Mouse (Mus musculus): ENCODE results near the gene Bcl11b. TPM values are rescaled to one million over a fixed set of nuclear protein-coding genes. Genes with fewer than 3 reads are reported as not detected.

The Bcl11b gene
- total and polyA plus RNA-seq, 3 experiments = not detected

DNA sequence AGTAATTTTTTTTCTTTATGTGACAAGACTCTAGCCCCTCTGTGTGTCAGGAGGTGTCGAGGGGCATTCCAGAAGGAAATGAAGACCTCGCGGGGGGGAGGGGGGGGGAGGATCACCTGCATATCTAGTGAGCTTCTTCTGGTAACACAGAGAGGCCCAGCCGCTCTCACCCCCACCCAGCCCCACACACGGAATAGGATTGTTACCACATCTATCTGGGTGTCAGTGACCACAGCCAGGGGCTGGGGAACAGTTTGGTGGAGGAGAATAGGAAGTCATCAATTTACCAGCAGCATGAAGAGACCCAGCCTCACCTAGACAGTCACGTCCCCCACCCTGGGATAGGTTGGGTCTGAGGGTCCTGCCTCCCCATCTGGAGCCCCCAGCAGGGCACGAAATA, 67.0 kb downstream of the Bcl11b start:
- dilution Hi-C loops (cut with MboI; ENCODE audit: extremely low pct_ligation_motif_present, extremely low pct_unique_long_range_greater_than_20kb, low sequenced_read_pairs) (no loop called here), in situ Hi-C loops (cut with MboI; ENCODE audit: low pct_ligation_motif_present, low pct_unique_long_range_greater_than_20kb, low sequenced_read_pairs) (no loop called here)
- Histone ChIP-seq H3K4me1 (ENCODE audit: control insufficient read depth in 1 of 2, insufficient read depth in 2 of 2) (no peaks in the 10 kb centered on the region), H3K79me2 (replicated peaks; ENCODE audit: control insufficient read depth, extremely low read depth, insufficient read depth, poor library complexity, severe bottlenecking) (no peaks in the 10 kb centered on the region), H3K9me3 (replicated peaks; ENCODE audit: low read length) (peaks cover 88% of the 10 kb centered on the region), H3K27me3 (replicated peaks) (no peaks in the 10 kb centered on the region), H3K4me2 (ENCODE audit: insufficient read depth, low read depth, poor library complexity, severe bottlenecking) (no peak overlapping the region), H3K9ac (ENCODE audit: insufficient read depth, low read depth) (no peak overlapping the region), H3K4me3 (replicated peaks in 1 of 3; ENCODE audit: low read depth in 2 of 3, low read length in 2 of 3, poor library complexity in 1 of 3) (no peak overlapping the region), H3K36me3 (replicated peaks in 1 of 2; ENCODE audit: control insufficient read depth in 1 of 2, insufficient read depth in 1 of 2, low read length in 1 of 2) (no peaks in the 10 kb centered on the region), H3K27ac (ENCODE audit: insufficient read depth, low read depth) (no peak overlapping the region)
- DNase-seq (ENCODE audit: extremely low read depth) = no peak
- TF ChIP-seq CHD2 (IDR thresholded peaks at IDR 0.05; ENCODE audit: low read length) (no peak), POLR2AphosphoS2 (IDR thresholded peaks at IDR 0.05; ENCODE audit: low read depth, low read length) (no peak), ZMIZ1 (IDR thresholded peaks at IDR 0.05; ENCODE audit: low read depth, low read length) (no peak), SIN3A (IDR thresholded peaks at IDR 0.05; ENCODE audit: low read length) (no peak), NRF1 (IDR thresholded peaks at IDR 0.05; ENCODE audit: low read depth, low read length) (no peak), GABPA (IDR thresholded peaks at IDR 0.05; ENCODE audit: insufficient replicate concordance, low read depth, low read length) (no peak), EP300 (IDR thresholded peaks at IDR 0.05; ENCODE audit: low read length) (no peak), BHLHE40 (IDR thresholded peaks at IDR 0.05; ENCODE audit: low read depth, low read length) (no peak), MAFK (IDR thresholded peaks at IDR 0.05; ENCODE audit: insufficient replicate concordance, low read length) (no peak), TBP (conservative IDR thresholded peaks at IDR 0.05; ENCODE audit: low read depth, low read length) (no peak), RCOR1 (conservative IDR thresholded peaks at IDR 0.05; ENCODE audit: low read depth, low read length) (no peak), USF1 (IDR thresholded peaks at IDR 0.05; ENCODE audit: low read depth, low read length) (no peak), IRF4 (IDR thresholded peaks at IDR 0.05; ENCODE audit: low read depth, low read length) (no peak), JUN (IDR thresholded peaks at IDR 0.05; ENCODE audit: insufficient read depth, low read depth, low read length) (no peak)

DNA sequence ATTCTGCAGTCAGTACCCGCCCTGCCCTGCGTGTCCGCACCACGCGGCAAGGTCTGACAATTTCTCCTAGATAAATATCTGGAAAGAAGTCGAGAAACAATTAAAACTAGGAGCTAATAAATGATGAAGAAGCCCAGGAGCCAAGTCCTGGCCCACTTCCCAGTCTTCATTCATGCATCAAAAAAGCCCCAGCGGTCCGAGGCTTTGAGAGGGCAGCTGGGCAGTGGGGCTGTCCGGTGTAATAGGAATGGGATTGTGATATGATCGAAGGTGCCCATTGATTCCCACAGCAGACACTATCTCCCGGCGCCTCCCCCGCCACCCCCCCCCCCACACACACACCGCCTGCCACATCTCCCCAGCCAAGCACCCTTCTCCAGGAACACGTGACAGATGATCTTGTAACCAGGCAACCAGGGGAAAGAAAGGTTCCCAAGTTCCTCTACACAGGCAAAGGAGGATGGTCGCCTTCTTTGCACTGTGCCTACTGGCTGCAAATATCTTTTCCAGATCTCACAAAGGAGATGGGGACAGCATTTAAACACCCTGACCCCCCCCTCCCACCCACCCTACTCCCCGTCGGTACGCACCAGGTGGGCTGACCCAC, 68.5 kb downstream of the Bcl11b start:
- DNase-seq (ENCODE audit: extremely low read depth) = no peak
- Histone ChIP-seq H3K4me1 (ENCODE audit: control insufficient read depth in 1 of 2, insufficient read depth in 2 of 2) (no peaks in the 10 kb centered on the region), H3K79me2 (replicated peaks; ENCODE audit: control insufficient read depth, extremely low read depth, insufficient read depth, poor library complexity, severe bottlenecking) (no peaks in the 10 kb centered on the region), H3K9ac (ENCODE audit: insufficient read depth, low read depth) (no peak overlapping the region), H3K4me3 (replicated peaks in 1 of 3; ENCODE audit: low read depth in 2 of 3, low read length in 2 of 3, poor library complexity in 1 of 3) (no peak overlapping the region), H3K9me3 (replicated peaks; ENCODE audit: low read length) (peaks cover 87% of the 10 kb centered on the region), H3K27me3 (replicated peaks) (no peaks in the 10 kb centered on the region), H3K27ac (ENCODE audit: insufficient read depth, low read depth) (no peak overlapping the region), H3K36me3 (replicated peaks in 1 of 2; ENCODE audit: control insufficient read depth in 1 of 2, insufficient read depth in 1 of 2, low read length in 1 of 2) (no peaks in the 10 kb centered on the region), H3K4me2 (ENCODE audit: insufficient read depth, low read depth, poor library complexity, severe bottlenecking) (no peak overlapping the region)
- in situ Hi-C loops (cut with MboI; ENCODE audit: low pct_ligation_motif_present, low pct_unique_long_range_greater_than_20kb, low sequenced_read_pairs) (no loop called here), dilution Hi-C loops (cut with MboI; ENCODE audit: extremely low pct_ligation_motif_present, extremely low pct_unique_long_range_greater_than_20kb, low sequenced_read_pairs) (no loop called here)
- TF ChIP-seq SIN3A (IDR thresholded peaks at IDR 0.05; ENCODE audit: low read length) (no peak), ETS1 (conservative IDR thresholded peaks at IDR 0.05; ENCODE audit: low read depth, low read length) (no peak), USF1 (IDR thresholded peaks at IDR 0.05; ENCODE audit: low read depth, low read length) (no peak), ZKSCAN1 (IDR thresholded peaks at IDR 0.05; ENCODE audit: borderline replicate concordance, low read depth, low read length) (no peak), MYC (IDR thresholded peaks at IDR 0.05; ENCODE audit: low read depth, low read length) (no peak), TCF12 (IDR thresholded peaks at IDR 0.05; ENCODE audit: low read depth, low read length) (no peak), TBP (conservative IDR thresholded peaks at IDR 0.05; ENCODE audit: low read depth, low read length) (no peak), CTCF (conservative IDR thresholded peaks at IDR 0.05 in 1 of 2, IDR thresholded peaks at IDR 0.05 in 1 of 2; ENCODE audit: low read depth in 2 of 2, low read length in 2 of 2) (no peak), EP300 (IDR thresholded peaks at IDR 0.05; ENCODE audit: low read length) (no peak), MXI1 (IDR thresholded peaks at IDR 0.05; ENCODE audit: low read depth, low read length) (no peak), UBTF (IDR thresholded peaks at IDR 0.05; ENCODE audit: low read depth, low read length) (no peak), PAX5 (IDR thresholded peaks at IDR 0.05; ENCODE audit: low read length) (no peak), POLR2AphosphoS2 (IDR thresholded peaks at IDR 0.05; ENCODE audit: low read depth, low read length) (no peak), RAD21 (IDR thresholded peaks at IDR 0.05; ENCODE audit: low read depth, low read length) (no peak), NRF1 (IDR thresholded peaks at IDR 0.05; ENCODE audit: low read depth, low read length) (no peak), KAT2A (IDR thresholded peaks at IDR 0.05; ENCODE audit: insufficient replicate concordance, low read length) (no peak), BHLHE40 (IDR thresholded peaks at IDR 0.05; ENCODE audit: low read depth, low read length) (no peak)
